Mouse (Mus musculus) liver, adult 2 months (tissue): ENCODE measurements around the gene Serpina1b.

ENCODE experiments used
- CTCF ChIP-seq: fragments of 200-500 bp; IDR thresholded peaks from 2 replicates; pipeline ENCODE4 v1.5.1; 2011; ENCODE audit warnings: low read depth, low read length, control low read depth
- POLR2A ChIP-seq: fragments of 200-500 bp; IDR thresholded peaks from 2 replicates; pipeline ENCODE4 v1.6.1; 2011; ENCODE audit warnings: low read length, control low read depth; ENCODE audit not compliant: insufficient read depth; ENCODE audit errors: extremely low read depth

DNA sequence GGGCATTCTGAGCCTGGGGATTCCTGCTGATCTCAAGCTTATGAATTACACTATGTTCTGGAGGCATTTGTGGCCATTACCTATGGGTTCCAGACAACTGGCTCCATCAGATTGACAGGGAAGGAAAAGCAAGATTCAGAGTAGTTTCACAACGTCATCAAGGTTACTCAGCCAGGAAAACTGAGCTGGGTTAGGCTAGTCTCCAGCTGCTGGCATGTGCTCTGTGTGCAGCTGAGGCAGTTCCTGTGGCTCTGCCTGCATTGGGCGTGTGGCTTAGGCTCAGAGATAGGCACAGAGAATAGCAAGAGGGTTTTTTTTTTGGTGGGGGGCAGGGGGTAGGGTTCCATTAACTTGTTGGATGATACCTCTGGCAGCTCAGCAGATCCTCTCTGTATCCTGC, 124.6 kb downstream of the Serpina1b start:
- TF ChIP-seq CTCF: no peak
- no peak for TF ChIP-seq POLR2A
